Mouse (Mus musculus): ENCODE results near the gene Snx6.
"Not testable (repeated sequence)": the region's sequence is repeated elsewhere in the genome, so short reads cannot be mapped to it uniquely, and the experiment has no call there.

Gene Snx6

GRCm38 (mm10) chr12:54709691-54710493 is 85.6 kb downstream of the Snx6 start:
- DNase-seq (ENCODE audit: low read depth, low spot score) = not testable (repeated sequence)

GRCm38 (mm10) chr12:54699394-54699793 is 96.1 kb downstream of the Snx6 start:
- DNase-seq (ENCODE audit: low read depth, low spot score) = no peak

- no peak for DNase-seq (ENCODE audit: low read depth, low spot score)
Measured at GRCm38 (mm10) chr12:54697791-54698250, 97.7 kb downstream of the Snx6 start.

- DNase-seq (ENCODE audit: low read depth, low spot score) = no peak
Measured at GRCm38 (mm10) chr12:54697003-54697597, 98.4 kb downstream of the Snx6 start.
